Mouse (Mus musculus): Measurements from ENCODE around the gene Ggact. TPM values are rescaled to one million over a fixed set of nuclear protein-coding genes. Genes with fewer than 3 reads are reported as not detected.
A peak's percentile ranks its signal among the peaks of the same experiment; 100 is the strongest.

The Ggact gene
- polyA plus RNA-seq, 1 experiment from 2014 or later, result 11.6 TPM

DNA sequence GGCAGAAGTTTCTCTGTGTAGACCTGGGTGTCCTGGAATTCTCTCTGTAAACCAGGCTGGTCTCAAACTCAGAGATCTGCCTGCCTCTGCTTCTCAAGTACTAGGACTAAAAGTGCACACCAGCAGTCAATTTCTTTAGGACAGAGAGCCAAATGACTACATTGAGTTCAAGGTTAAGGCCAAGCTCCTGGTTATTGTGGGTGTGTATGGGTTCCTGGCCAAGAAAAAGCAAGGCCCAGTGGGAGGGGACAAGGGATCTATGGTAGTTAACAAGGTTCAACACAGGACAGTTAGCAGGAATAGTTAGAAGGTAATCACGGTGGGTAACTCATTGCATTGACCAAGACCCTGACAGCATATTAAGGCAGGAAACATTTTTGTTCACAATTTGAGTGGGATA is 8.6 kb downstream of the Ggact start:
- no peaks in the 10 kb centered on the region for H3K27me3 ChIP-seq (replicated peaks; ENCODE audit: control insufficient read depth, insufficient read depth, low read length)
- ATAC-seq (ENCODE audit: low read depth) (no peak), DNase-seq (ENCODE audit: low spot score) (no peak)
- H3K4me1 ChIP-seq (ENCODE audit: control insufficient read depth, insufficient read depth, low read length), result peaks cover 7% of the 10 kb centered on the region; the same call in 1 of the 2 replicates
- H3K27ac ChIP-seq (replicated peaks; ENCODE audit: low read depth, low read length), result no peak overlapping the region
- H3K4me3 ChIP-seq (ENCODE audit: low read depth, low read length), result no peak overlapping the region
- no peak overlapping the region for H3K9ac ChIP-seq (ENCODE audit: low read depth, low read length)
- WGBS, result 92% methylated on average over 1 of the region's 1 CpGs
- no peaks in the 10 kb centered on the region for H3K36me3 ChIP-seq (ENCODE audit: control insufficient read depth, insufficient read depth, low read length)
- H3K9me3 ChIP-seq (ENCODE audit: control insufficient read depth, low read length), result peaks cover 16% of the 10 kb centered on the region
- H3K4me2 ChIP-seq (ENCODE audit: low read depth, low read length), result no peak overlapping the region

DNA sequence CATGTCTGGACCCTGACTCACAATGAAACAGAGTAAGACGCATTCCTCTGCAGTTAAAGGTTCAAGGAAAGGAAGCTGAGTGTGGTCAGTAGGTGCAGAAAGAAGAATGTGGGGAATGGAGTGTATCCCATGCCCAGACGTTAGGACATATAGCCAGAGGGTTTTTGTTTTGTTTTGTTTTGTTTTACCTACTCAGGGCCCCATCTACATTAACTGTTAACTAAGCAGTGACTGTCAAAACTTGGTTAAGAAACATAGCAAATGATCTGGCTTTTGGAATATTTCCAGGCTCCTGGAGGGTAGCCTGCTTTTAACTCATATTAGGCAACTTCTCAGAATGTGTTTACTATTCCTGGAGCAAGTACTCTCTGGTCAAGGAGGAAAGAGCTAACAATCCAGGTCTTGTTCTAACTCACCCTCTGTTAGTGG is 9.6 kb downstream of the Ggact start:
- Histone ChIP-seq H3K4me2 (ENCODE audit: low read depth, low read length) (no peak overlapping the region), H3K36me3 (ENCODE audit: control insufficient read depth, insufficient read depth, low read length) (no peaks in the 10 kb centered on the region), H3K9me3 (ENCODE audit: control insufficient read depth, low read length) (peaks cover 16% of the 10 kb centered on the region), H3K4me3 (ENCODE audit: low read depth, low read length) (no peak overlapping the region), H3K27ac (replicated peaks; ENCODE audit: low read depth, low read length) (no peak overlapping the region), H3K9ac (ENCODE audit: low read depth, low read length) (no peak overlapping the region), H3K4me1 (ENCODE audit: control insufficient read depth, insufficient read depth, low read length) (peaks cover 7% of the 10 kb centered on the region; the same call in 1 of the 2 replicates), H3K27me3 (replicated peaks; ENCODE audit: control insufficient read depth, insufficient read depth, low read length) (no peaks in the 10 kb centered on the region)
- WGBS, result 41% methylated on average over 2 of the region's 2 CpGs
- no peak for ATAC-seq (ENCODE audit: low read depth)
- DNase-seq (ENCODE audit: low spot score), result no peak

DNA sequence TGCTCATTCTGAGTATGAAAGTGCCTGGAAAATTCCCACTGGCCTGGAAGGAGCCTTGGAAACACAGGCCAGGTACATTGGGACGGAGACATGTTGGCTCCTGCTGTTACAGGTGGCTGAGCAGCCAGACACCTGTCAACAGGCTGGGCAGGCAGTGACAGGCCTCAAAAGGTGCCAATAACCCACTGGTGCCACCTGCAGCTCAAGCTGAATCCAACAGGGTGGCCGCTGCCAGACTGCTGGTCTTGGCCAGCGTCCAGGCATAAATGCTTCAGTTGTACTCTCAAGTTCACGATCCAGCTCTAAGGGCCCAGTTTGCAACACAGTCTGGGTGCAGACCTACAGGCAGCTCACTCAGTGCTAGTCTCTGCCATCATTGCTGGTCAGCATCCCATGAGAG is 10.7 kb downstream of the Ggact start:
- DNase-seq (ENCODE audit: low spot score), result peak; percentile 78
- H3K9ac ChIP-seq (ENCODE audit: low read depth, low read length), result no peak overlapping the region

DNA sequence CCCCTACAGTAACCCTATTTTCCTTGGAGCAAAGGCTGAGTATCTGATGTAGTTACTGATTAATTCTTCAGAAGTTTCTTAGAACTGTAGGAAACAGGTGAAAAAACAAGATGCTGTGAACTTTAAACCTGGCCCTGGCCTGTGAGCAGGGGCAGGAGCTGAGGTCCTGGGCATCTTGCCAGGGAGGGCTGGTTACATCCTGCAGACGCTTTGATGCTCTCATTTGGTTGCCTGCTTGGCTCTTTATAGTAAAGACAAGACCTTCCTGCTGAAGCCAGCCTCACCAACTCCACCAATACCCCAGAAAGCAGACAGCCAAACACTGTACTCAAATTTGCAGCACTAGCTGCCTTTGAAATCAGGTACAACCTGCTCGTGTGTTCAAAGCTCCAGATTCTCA is 11.4 kb downstream of the Ggact start:
- Histone ChIP-seq H3K9me3 (ENCODE audit: control insufficient read depth, low read length) (peaks cover 5% of the 10 kb centered on the region), H3K27ac (replicated peaks; ENCODE audit: low read depth, low read length) (no peak overlapping the region), H3K4me3 (ENCODE audit: low read depth, low read length) (no peak overlapping the region), H3K36me3 (ENCODE audit: control insufficient read depth, insufficient read depth, low read length) (no peaks in the 10 kb centered on the region), H3K27me3 (replicated peaks; ENCODE audit: control insufficient read depth, insufficient read depth, low read length) (no peaks in the 10 kb centered on the region), H3K4me1 (ENCODE audit: control insufficient read depth, insufficient read depth, low read length) (peaks cover 7% of the 10 kb centered on the region; the same call in 1 of the 2 replicates), H3K4me2 (ENCODE audit: low read depth, low read length) (no peak overlapping the region), H3K9ac (ENCODE audit: low read depth, low read length) (no peak overlapping the region)
- ATAC-seq (ENCODE audit: low read depth) (peak; percentile 27; the same call in 1 of the 2 replicates), DNase-seq (ENCODE audit: low spot score) (peak; percentile 63)
- 59% methylated on average over 2 of the region's 2 CpGs for WGBS

More for the DNA sequence above, 10.7 kb downstream of the Ggact start:
- Histone ChIP-seq H3K36me3 (ENCODE audit: control insufficient read depth, insufficient read depth, low read length) (no peaks in the 10 kb centered on the region), H3K9me3 (ENCODE audit: control insufficient read depth, low read length) (peaks cover 11% of the 10 kb centered on the region), H3K4me2 (ENCODE audit: low read depth, low read length) (no peak overlapping the region), H3K4me1 (ENCODE audit: control insufficient read depth, insufficient read depth, low read length) (peaks cover 7% of the 10 kb centered on the region; the same call in 1 of the 2 replicates), H3K27ac (replicated peaks; ENCODE audit: low read depth, low read length) (no peak overlapping the region), H3K4me3 (ENCODE audit: low read depth, low read length) (no peak overlapping the region), H3K27me3 (replicated peaks; ENCODE audit: control insufficient read depth, insufficient read depth, low read length) (no peaks in the 10 kb centered on the region)
- peak; percentile 72; the same call in 1 of the 2 replicates for ATAC-seq (ENCODE audit: low read depth)
- 45% methylated on average over 4 of the region's 4 CpGs for WGBS

DNA sequence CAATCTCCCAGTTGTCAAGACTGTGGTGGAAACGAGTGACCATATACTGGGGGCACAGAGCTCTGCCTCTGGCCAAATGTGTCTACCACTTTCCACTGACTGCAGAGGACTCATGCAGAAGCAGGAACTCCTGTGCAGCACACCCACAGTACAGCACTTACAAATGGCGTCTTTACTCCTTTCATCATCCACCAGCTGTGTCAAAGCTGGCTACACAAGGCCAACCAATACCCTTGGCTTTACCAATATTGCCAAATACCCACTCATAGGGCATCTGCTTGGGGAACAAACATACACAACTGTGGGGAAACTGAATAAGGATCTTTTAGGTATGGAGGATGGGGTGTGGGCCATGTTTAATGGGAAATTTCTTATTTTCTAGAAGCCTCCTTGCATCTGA is 11.8 kb downstream of the Ggact start:
- H3K27ac ChIP-seq (replicated peaks; ENCODE audit: low read depth, low read length), result no peak overlapping the region
- DNase-seq (ENCODE audit: low spot score), result no peak
- peaks cover under 1% of the 10 kb centered on the region for H3K9me3 ChIP-seq (ENCODE audit: control insufficient read depth, low read length)
- ATAC-seq (ENCODE audit: low read depth), result no peak
- WGBS, result 81% methylated on average over 2 of the region's 2 CpGs
- no peaks in the 10 kb centered on the region for H3K27me3 ChIP-seq (replicated peaks; ENCODE audit: control insufficient read depth, insufficient read depth, low read length)
- H3K9ac ChIP-seq (ENCODE audit: low read depth, low read length), result no peak overlapping the region
- no peak overlapping the region for H3K4me3 ChIP-seq (ENCODE audit: low read depth, low read length)
- no peaks in the 10 kb centered on the region for H3K36me3 ChIP-seq (ENCODE audit: control insufficient read depth, insufficient read depth, low read length)
- H3K4me2 ChIP-seq (ENCODE audit: low read depth, low read length), result no peak overlapping the region
- peaks cover 7% of the 10 kb centered on the region; the same call in 1 of the 2 replicates for H3K4me1 ChIP-seq (ENCODE audit: control insufficient read depth, insufficient read depth, low read length)

DNA sequence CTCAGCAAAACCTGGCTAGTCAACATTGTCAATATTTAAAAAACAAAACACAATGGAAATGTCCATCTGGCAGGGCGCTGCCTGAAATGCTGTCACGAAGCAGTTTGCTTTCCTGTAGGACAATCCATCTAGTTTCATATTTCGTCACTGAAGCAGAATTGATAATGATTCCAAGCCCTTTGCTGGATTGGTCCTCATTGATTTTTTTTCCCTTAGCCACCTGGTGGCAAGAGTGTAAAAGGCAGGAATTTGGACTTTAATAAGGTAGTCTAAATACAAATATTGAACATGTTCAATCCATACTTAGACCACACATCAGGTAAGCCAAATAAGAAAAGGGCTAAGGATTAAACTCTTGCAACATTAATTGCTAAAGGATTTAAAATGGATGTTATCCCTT is 12.4 kb downstream of the Ggact start:
- Histone ChIP-seq H3K36me3 (ENCODE audit: control insufficient read depth, insufficient read depth, low read length) (no peaks in the 10 kb centered on the region), H3K4me1 (ENCODE audit: control insufficient read depth, insufficient read depth, low read length) (peaks cover 7% of the 10 kb centered on the region; the same call in 1 of the 2 replicates), H3K9me3 (ENCODE audit: control insufficient read depth, low read length) (no peaks in the 10 kb centered on the region), H3K27ac (replicated peaks; ENCODE audit: low read depth, low read length) (no peak overlapping the region; the same call in 1 of the 2 replicates), H3K4me2 (ENCODE audit: low read depth, low read length) (no peak overlapping the region), H3K27me3 (replicated peaks; ENCODE audit: control insufficient read depth, insufficient read depth, low read length) (no peaks in the 10 kb centered on the region), H3K9ac (ENCODE audit: low read depth, low read length) (no peak overlapping the region), H3K4me3 (ENCODE audit: low read depth, low read length) (no peak overlapping the region)
- ATAC-seq (ENCODE audit: low read depth) (no peak), DNase-seq (ENCODE audit: low spot score) (no peak)
- 63% methylated on average over 3 of the region's 3 CpGs for WGBS

DNA sequence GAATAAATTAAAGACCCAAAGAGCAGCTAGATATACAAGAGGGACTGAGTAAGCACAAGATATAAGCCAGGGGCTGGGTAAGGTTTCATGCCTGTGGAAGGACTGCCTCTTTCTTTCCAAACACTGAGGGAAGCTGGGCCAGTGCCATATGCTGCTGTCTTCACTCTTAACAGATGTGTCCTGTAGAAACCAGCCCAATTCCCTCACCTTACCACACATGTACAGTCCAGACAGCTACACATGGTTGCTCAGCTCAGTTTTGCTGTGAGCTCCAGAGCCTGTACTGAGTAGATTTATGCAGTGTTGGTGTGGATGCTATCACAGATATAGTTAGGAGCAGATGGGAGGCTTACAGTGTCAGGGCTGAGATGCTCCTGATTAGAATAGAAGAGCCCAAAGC is 12.9 kb downstream of the Ggact start:
- Histone ChIP-seq H3K27me3 (replicated peaks; ENCODE audit: control insufficient read depth, insufficient read depth, low read length) (no peaks in the 10 kb centered on the region), H3K27ac (replicated peaks; ENCODE audit: low read depth, low read length) (no peak overlapping the region; the same call in 1 of the 2 replicates), H3K9ac (ENCODE audit: low read depth, low read length) (no peak overlapping the region), H3K4me1 (ENCODE audit: control insufficient read depth, insufficient read depth, low read length) (peaks cover 7% of the 10 kb centered on the region; the same call in 1 of the 2 replicates), H3K4me2 (ENCODE audit: low read depth, low read length) (no peak overlapping the region), H3K9me3 (ENCODE audit: control insufficient read depth, low read length) (no peaks in the 10 kb centered on the region), H3K4me3 (ENCODE audit: low read depth, low read length) (no peak overlapping the region), H3K36me3 (ENCODE audit: control insufficient read depth, insufficient read depth, low read length) (no peaks in the 10 kb centered on the region)
- peak; percentile 81 for DNase-seq (ENCODE audit: low spot score)
- ATAC-seq (ENCODE audit: low read depth), result peak; percentile 77

DNA sequence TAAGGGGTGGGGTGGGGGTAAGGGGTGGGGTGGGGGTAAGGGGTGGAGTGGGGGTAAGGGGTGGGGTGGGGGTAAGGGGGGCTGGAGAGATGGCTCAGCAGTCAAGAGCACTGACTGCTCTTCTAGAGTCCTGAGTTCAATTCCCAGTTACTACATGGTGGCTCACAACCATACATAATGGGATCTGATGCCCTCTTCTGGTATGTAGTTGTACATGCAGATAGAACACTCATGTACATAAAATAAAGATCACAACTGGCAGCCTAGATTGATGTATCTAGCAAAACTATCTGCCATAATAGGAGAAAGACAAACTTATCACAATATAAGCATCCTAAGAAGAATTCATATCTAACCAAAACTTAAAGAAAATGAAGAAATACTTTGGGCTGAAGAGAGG is 15.0 kb downstream of the Ggact start:
- no peak overlapping the region for H3K27ac ChIP-seq (replicated peaks; ENCODE audit: low read depth, low read length)
- no peak for DNase-seq (ENCODE audit: low spot score)

DNA sequence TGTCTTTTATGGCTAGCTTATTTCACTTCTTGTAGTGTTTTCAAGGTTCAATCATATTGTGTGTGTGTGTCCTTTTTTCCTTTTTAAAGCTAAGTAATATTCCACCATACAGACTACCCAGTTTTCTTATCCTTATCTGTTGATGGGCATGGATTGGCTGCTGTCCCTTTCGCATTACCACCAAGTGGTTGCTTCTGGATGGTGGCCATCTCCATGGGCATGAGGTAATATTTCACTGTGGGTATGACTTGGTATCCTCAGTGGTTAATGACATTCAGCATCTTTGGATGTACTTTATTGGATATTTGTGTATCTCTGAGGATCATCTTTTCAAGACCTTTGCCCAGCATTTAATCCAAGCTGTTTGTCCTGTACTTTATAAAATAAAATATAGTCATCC is 17.5 kb downstream of the Ggact start:
- no peak overlapping the region for H3K27ac ChIP-seq (replicated peaks; ENCODE audit: low read depth, low read length)
- peaks cover 6% of the 10 kb centered on the region; the same call in 1 of the 2 replicates for H3K4me1 ChIP-seq (ENCODE audit: control insufficient read depth, insufficient read depth, low read length)
- WGBS, result 90% methylated on average over 1 of the region's 1 CpGs
- no peaks in the 10 kb centered on the region for H3K27me3 ChIP-seq (replicated peaks; ENCODE audit: control insufficient read depth, insufficient read depth, low read length)
- no peak overlapping the region for H3K4me3 ChIP-seq (ENCODE audit: low read depth, low read length)
- H3K4me2 ChIP-seq (ENCODE audit: low read depth, low read length), result no peak overlapping the region
- no peak overlapping the region for H3K9ac ChIP-seq (ENCODE audit: low read depth, low read length)
- ATAC-seq (ENCODE audit: low read depth) (no peak), DNase-seq (ENCODE audit: low spot score) (no peak)
- no peaks in the 10 kb centered on the region for H3K9me3 ChIP-seq (ENCODE audit: control insufficient read depth, low read length)
- no peaks in the 10 kb centered on the region for H3K36me3 ChIP-seq (ENCODE audit: control insufficient read depth, insufficient read depth, low read length)

More for the DNA sequence above, 15.0 kb downstream of the Ggact start:
- Histone ChIP-seq H3K4me1 (ENCODE audit: control insufficient read depth, insufficient read depth, low read length) (peaks cover 7% of the 10 kb centered on the region; the same call in 1 of the 2 replicates), H3K9me3 (ENCODE audit: control insufficient read depth, low read length) (no peaks in the 10 kb centered on the region), H3K27me3 (replicated peaks; ENCODE audit: control insufficient read depth, insufficient read depth, low read length) (no peaks in the 10 kb centered on the region), H3K9ac (ENCODE audit: low read depth, low read length) (no peak overlapping the region), H3K4me2 (ENCODE audit: low read depth, low read length) (no peak overlapping the region), H3K36me3 (ENCODE audit: control insufficient read depth, insufficient read depth, low read length) (no peaks in the 10 kb centered on the region), H3K4me3 (ENCODE audit: low read depth, low read length) (no peak overlapping the region)
- ATAC-seq (ENCODE audit: low read depth), result no peak
